Mouse (Mus musculus): ENCODE data around the gene Izumo1r.
A peak's percentile ranks its signal among the peaks of the same experiment; 100 is the strongest.
"Not testable (repeated sequence)": the region's sequence is repeated elsewhere in the genome, so short reads cannot be mapped to it uniquely, and the experiment has no call there.

The Izumo1r gene

GRCm38 (mm10) chr9:14904741-14905475, 1.2 kb upstream of the Izumo1r start:
- peak; percentile 54 for DNase-seq (ENCODE audit: low spot score)

- no peak for DNase-seq (ENCODE audit: low spot score)
These were observed 743 bp downstream of the Izumo1r start for GRCm38 (mm10) chr9:14903006-14903405.

GRCm38 (mm10) chr9:14902416-14902815, 1.3 kb downstream of the Izumo1r start:
- no peak for DNase-seq (ENCODE audit: low spot score)

- DNase-seq (ENCODE audit: low spot score) = no peak
These were observed 2.0 kb downstream of the Izumo1r start for GRCm38 (mm10) chr9:14901757-14902156.

GRCm38 (mm10) chr9:14897102-14897501, 6.6 kb downstream of the Izumo1r start:
- no peak for DNase-seq (ENCODE audit: low spot score)

- no peak for DNase-seq (ENCODE audit: low spot score)
These were observed 8.4 kb downstream of the Izumo1r start for GRCm38 (mm10) chr9:14895237-14895835.

GRCm38 (mm10) chr9:14894628-14895027, 9.1 kb downstream of the Izumo1r start:
- no peak for DNase-seq (ENCODE audit: low spot score)

GRCm38 (mm10) chr9:14893388-14893787, 10.4 kb downstream of the Izumo1r start:
- DNase-seq (ENCODE audit: low spot score) = no peak

- DNase-seq (ENCODE audit: low spot score) = no peak
These were observed 11.9 kb downstream of the Izumo1r start for GRCm38 (mm10) chr9:14891891-14892290.

- DNase-seq (ENCODE audit: low spot score) = no peak
These were observed 13.1 kb downstream of the Izumo1r start for GRCm38 (mm10) chr9:14890699-14891098.

GRCm38 (mm10) chr9:14888671-14889070, 15.1 kb downstream of the Izumo1r start:
- no peak for DNase-seq (ENCODE audit: low spot score)

GRCm38 (mm10) chr9:14887787-14888382, 15.9 kb downstream of the Izumo1r start:
- DNase-seq (ENCODE audit: low spot score) = no peak

GRCm38 (mm10) chr9:14885954-14886353, 17.8 kb downstream of the Izumo1r start:
- DNase-seq (ENCODE audit: low spot score) = no peak

GRCm38 (mm10) chr9:14885151-14885550, 18.6 kb downstream of the Izumo1r start:
- no peak for DNase-seq (ENCODE audit: low spot score)

- DNase-seq (ENCODE audit: low spot score) = no peak
These were observed 19.1 kb downstream of the Izumo1r start for GRCm38 (mm10) chr9:14884641-14885040.

GRCm38 (mm10) chr9:14876566-14876965, 27.2 kb downstream of the Izumo1r start:
- DNase-seq (ENCODE audit: low spot score) = not testable (repeated sequence)

GRCm38 (mm10) chr9:14875743-14876507, 27.8 kb downstream of the Izumo1r start:
- no peak for DNase-seq (ENCODE audit: low spot score)

GRCm38 (mm10) chr9:14872181-14872930, 31.4 kb downstream of the Izumo1r start:
- no peak for DNase-seq (ENCODE audit: low spot score)

GRCm38 (mm10) chr9:14871536-14871935, 32.2 kb downstream of the Izumo1r start:
- DNase-seq (ENCODE audit: low spot score) = no peak

GRCm38 (mm10) chr9:14870802-14871201, 32.9 kb downstream of the Izumo1r start:
- no peak for DNase-seq (ENCODE audit: low spot score)

- no peak for DNase-seq (ENCODE audit: low spot score)
These were observed 33.4 kb downstream of the Izumo1r start for GRCm38 (mm10) chr9:14870377-14870776.

- DNase-seq (ENCODE audit: low spot score) = no peak
These were observed 35.4 kb downstream of the Izumo1r start for GRCm38 (mm10) chr9:14868326-14868725.
